Mouse (Mus musculus) spleen, adult 2 months (tissue): ENCODE measurements around the gene Clic5.

Experiments used
- CTCF ChIP-seq: fragments of 200-500 bp; IDR thresholded peaks from 2 replicates; pipeline ENCODE4 v1.5.1; 2011; ENCODE audit warnings: mild to moderate bottlenecking, inconsistent platforms; ENCODE audit not compliant: insufficient read depth, insufficient read length, insufficient replicate concordance; ENCODE audit errors: extremely low read depth
- POLR2A ChIP-seq: fragments of 200-500 bp; IDR thresholded peaks from 2 replicates; pipeline ENCODE4 v1.6.1; 2011; ENCODE audit warnings: low read depth, low read length, inconsistent platforms

GRCm38 (mm10) chr17:44192981-44193380 lies 4.6 kb downstream of the Clic5 start:
- TF ChIP-seq CTCF (no peak), POLR2A (no peak)
